Mouse (Mus musculus) testis, postnatal 10 days (tissue): ENCODE data around the gene Pdcd5.
A peak's percentile ranks its signal among the peaks of the same experiment; 100 is the strongest.

ENCODE experiments used
- DNase-seq: peaks from one replicate; pipeline ENCODE4 v3.0.0; 2021; ENCODE audit warnings: low spot score

The Pdcd5 gene

GRCm38 (mm10) chr7:35647101-35647698 lies at the start of gene Pdcd5:
Gene Pdcd5, minus strand, starts transcription at chr7:35647521.
- peak; percentile 99 for DNase-seq

DNA sequence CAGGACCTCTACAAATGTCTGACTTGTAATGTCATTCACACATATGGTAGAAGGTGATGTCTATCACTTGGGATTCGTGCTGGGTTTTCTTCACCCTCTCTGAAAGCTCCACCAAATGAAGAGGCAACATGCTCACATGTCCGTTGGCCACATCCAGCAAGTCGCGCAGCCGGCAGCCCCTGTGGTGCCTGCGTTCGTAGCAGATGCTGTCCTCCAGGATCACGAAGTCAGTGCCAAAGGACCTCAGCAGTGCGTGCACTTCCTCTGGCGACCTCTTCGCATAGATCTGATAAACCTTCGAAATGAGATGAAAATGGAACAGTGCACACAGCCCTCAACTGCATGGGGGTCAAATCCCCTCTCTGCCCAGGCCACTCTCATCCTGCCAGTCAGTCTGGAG lies 45.3 kb upstream of the Pdcd5 start:
- DNase-seq: no peak

DNA sequence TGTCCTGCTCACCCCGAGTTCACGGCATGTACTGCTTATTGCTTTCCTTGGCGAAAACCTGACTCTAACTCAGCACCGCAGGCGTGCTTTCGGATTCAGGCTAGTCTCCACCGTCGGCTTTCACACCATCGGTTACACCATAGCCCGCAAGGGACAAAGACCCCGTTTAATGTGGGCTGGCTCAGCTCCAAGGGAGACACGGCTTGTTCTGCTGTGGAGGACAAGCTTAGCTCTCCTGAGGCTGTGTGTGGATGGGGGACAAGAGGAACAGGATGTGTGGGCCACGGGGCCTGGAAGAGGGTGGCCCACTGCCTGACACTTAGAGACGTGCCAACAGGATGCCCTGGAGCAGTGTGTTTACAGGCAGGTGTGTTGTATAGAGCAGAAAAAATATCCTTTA lies 44.8 kb upstream of the Pdcd5 start:
- no peak for DNase-seq

DNA sequence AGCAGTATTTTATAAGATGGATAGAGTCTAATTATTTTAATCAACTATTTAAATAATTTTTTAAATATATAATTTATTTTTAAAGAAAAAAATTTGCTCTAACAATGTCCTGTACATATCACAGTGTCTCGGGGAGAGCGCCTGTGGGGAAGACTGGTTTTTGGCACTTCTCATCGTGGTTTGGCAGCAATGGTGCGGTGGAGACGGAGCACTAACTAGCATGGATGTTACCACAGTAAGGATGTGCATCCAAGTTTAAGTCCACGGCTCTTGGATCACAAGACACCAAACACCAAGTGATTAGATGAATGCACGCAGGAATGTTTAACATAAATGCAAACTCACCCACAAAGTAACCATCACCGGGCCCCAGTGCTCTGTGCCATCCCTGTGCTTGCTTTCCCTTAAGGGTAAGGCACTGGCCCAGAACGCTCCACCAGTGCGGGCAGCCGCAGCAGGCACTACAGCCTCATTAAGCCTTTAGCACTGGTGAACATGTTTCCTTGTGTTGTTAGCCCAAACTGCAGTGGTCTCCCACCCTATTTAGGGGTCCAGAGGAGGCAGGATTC lies 41.5 kb upstream of the Pdcd5 start:
- no peak for DNase-seq

DNA sequence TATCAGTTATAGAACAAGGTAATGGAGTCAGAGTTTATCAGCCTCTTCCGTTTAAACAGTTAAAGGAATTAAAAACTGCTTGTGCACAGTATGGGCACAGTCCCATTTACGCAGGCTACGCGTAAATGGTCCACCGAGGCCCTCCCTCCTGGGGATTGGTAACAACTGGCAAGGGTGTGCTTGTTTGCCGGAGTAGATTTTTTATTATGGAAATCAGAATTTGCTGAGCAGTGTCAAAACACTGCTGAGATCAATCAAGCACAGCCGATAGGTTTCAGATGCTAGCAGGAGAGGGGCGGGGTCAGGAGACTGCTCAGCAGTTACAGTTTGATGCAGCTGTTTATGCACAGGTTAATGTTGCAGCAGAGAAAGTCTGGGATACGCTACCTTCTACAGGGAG lies 41.0 kb upstream of the Pdcd5 start:
- no peak for DNase-seq

- peak; percentile 59 for DNase-seq
Observed at GRCm38 (mm10) chr7:35687229-35687628, 39.9 kb upstream of the Pdcd5 start.

- peak; percentile 82 for DNase-seq
Observed at GRCm38 (mm10) chr7:35686756-35687155, 39.4 kb upstream of the Pdcd5 start.

GRCm38 (mm10) chr7:35686216-35686615 lies 38.9 kb upstream of the Pdcd5 start:
- peak; percentile 59 for DNase-seq

DNA sequence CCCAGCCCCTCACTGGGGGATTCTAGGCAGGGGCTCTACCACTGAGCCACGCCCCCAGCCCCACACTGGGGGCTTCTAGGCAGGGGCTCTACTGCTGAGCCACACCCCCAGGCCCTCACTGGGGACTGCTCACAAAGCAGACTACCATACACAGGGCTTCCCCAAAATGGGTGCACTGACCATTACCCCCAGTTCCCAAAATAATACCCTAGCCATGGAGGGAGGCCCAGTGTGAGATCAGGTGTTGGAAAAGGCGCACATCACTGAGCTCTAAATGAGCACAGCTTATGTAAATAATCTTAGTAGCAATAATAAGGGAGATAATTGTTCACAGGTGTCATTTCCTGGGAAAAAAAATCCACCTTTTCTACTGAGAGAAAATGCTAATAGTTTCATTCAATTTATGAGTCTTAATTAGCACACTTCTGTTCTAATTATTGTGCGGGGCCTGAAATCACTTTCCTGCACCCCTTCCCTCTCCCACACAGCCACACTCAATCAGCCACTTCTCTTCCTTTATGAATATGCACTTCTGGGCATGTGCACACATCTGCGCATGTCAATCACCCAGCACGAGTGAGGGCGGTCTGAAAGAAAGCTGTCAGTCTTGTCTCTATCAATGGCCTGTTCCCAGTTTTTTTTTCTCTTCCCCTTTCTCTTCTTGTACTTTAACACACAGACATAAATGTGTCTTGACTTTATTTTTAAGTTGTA lies 36.2 kb upstream of the Pdcd5 start:
- no peak for DNase-seq

GRCm38 (mm10) chr7:35681559-35681958 lies 34.2 kb upstream of the Pdcd5 start:
- DNase-seq: no peak

GRCm38 (mm10) chr7:35678976-35679375 lies 31.7 kb upstream of the Pdcd5 start:
- DNase-seq: no peak

DNA sequence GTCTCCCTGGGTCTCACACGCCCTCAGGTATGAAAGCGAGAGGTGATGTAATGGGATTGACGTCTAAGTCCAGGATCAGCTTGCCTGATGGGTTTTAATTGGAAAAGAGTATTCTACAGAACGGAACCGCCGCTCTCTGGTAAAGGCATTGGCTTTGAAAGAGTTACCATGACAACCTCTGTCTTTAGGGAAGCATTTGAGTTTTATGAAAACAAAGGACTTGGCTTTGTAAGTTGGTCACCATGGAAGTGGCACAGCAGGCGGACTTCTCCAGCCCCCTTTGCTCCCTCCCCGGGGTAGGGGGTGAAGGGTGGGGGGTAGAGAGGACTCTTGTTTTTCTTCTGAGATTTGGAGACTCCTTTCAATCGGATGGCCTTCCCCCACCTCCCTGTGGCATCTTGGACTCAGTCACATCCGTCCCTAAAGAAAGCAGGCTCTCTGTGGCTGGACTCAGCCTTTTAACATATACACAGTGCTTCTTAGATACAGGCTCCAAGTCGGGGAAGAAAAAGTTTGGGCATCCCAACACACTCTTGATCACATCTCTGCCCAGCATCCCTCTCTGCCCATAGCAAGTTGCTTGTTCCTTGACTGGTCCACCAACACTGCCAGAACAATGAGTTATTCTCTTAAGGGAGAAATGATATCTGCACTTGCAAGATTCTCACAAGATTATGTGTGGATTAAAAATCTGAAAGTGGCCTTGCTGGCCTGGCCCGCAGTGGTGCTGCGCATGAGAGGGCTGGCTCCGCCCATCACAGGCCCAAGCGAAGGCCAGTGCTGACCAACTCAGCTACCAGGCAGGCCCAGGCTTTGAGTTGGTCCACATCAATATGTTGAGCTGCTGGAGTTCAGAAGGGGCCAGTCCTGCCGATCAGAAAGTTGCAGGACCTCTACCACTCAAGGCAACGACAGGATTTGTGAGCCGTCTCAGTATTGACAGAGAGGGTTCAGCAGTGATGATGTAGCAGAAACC lies 21.0 kb upstream of the Pdcd5 start:
- no peak for DNase-seq

GRCm38 (mm10) chr7:35663790-35664376 lies 16.6 kb upstream of the Pdcd5 start:
- DNase-seq: no peak

GRCm38 (mm10) chr7:35659173-35659572 lies 11.9 kb upstream of the Pdcd5 start:
- DNase-seq: peak; percentile 79

GRCm38 (mm10) chr7:35657829-35658228 lies 10.5 kb upstream of the Pdcd5 start:
- DNase-seq: no peak

GRCm38 (mm10) chr7:35651583-35652270 lies 4.4 kb upstream of the Pdcd5 start:
- DNase-seq: no peak

- no peak for DNase-seq
Observed at GRCm38 (mm10) chr7:35650716-35651410, 3.5 kb upstream of the Pdcd5 start.

DNA sequence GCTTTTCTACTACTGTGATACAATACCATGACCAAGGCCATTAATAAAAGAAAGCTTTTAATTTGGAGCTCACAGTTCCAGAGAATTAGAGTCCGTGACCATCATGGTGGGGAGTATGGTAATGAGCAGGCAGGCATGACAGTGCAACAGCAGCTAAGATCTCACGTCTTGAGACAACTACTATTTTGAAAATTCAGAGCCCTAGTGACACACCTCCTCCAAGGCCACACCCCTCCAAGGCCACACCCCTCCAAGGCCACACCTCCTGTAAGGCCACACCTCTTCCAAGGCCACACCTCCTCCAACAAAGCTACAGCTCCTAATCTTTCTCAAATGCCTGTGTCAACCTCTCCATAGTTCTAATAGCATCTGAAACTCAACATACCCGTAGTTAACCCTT lies 1.8 kb upstream of the Pdcd5 start:
- DNase-seq: peak; percentile 78

GRCm38 (mm10) chr7:35648239-35649069 lies 1.1 kb upstream of the Pdcd5 start:
- no peak for DNase-seq
